Mouse (Mus musculus) inflammation-experienced regulatory T-cells, adult 6 months (primary cell): ENCODE data around the gene Nfib. TPM values are rescaled to one million over a fixed set of nuclear protein-coding genes. Genes with fewer than 3 reads are reported as not detected.

ENCODE experiments used
- ATAC-seq: one replicate; pipeline ENCODE4 v1.8.0; 2017
- polyA plus RNA-seq, 3 experiments: library from polyadenylated mRNA; unstranded; fragments of 100-300 nt; shearing (Covaris generic); gene quantifications; one replicate each; pipeline ENCODE4 v1.2.1; 2017

Nfib gene
- polyA plus RNA-seq, 3 experiments from 2014 or later: 0.04 to 0.11 TPM; not detected in 1

- ATAC-seq: no peak
These were observed 81.1 kb downstream of the Nfib start for GRCm38 (mm10) chr4:82624285-82625045.

- ATAC-seq: no peak
These were observed 81.7 kb downstream of the Nfib start for GRCm38 (mm10) chr4:82623835-82624234.

- ATAC-seq: no peak
These were observed 82.4 kb downstream of the Nfib start for GRCm38 (mm10) chr4:82623081-82623538.

- no peak for ATAC-seq
These were observed 83.2 kb downstream of the Nfib start for GRCm38 (mm10) chr4:82622321-82622836.

GRCm38 (mm10) chr4:82619539-82619941, 86.0 kb downstream of the Nfib start:
- no peak for ATAC-seq

GRCm38 (mm10) chr4:82619003-82619402, 86.5 kb downstream of the Nfib start:
- no peak for ATAC-seq

- ATAC-seq: no peak
These were observed 88.3 kb downstream of the Nfib start for GRCm38 (mm10) chr4:82617257-82617656.

GRCm38 (mm10) chr4:82615712-82616111, 89.8 kb downstream of the Nfib start:
- no peak for ATAC-seq

GRCm38 (mm10) chr4:82614466-82614805, 91.1 kb downstream of the Nfib start:
- ATAC-seq: no peak

- ATAC-seq: no peak
These were observed 91.7 kb downstream of the Nfib start for GRCm38 (mm10) chr4:82613606-82614465.

- ATAC-seq: no peak
These were observed 95.9 kb downstream of the Nfib start for GRCm38 (mm10) chr4:82609676-82610075.

GRCm38 (mm10) chr4:82608768-82609610, 96.6 kb downstream of the Nfib start:
- ATAC-seq: no peak

GRCm38 (mm10) chr4:82607266-82607665, 98.3 kb downstream of the Nfib start:
- ATAC-seq: no peak

GRCm38 (mm10) chr4:82606351-82606750, 99.2 kb downstream of the Nfib start:
- ATAC-seq: no peak

- no peak for ATAC-seq
These were observed 100.3 kb downstream of the Nfib start for GRCm38 (mm10) chr4:82605034-82605784.

GRCm38 (mm10) chr4:82604501-82604900, 101.0 kb downstream of the Nfib start:
- ATAC-seq: no peak

GRCm38 (mm10) chr4:82600636-82601035, 104.9 kb downstream of the Nfib start:
- ATAC-seq: no peak

GRCm38 (mm10) chr4:82598436-82598835, 107.1 kb downstream of the Nfib start:
- no peak for ATAC-seq

GRCm38 (mm10) chr4:82593681-82594666, 111.6 kb downstream of the Nfib start:
- no peak for ATAC-seq
